Mouse (Mus musculus): ENCODE measurements around the gene Zbtb42.

Gene Zbtb42

GRCm38 (mm10) chr12:112730808-112731207, 52.2 kb downstream of the Zbtb42 start:
- no peak for DNase-seq (ENCODE audit: low spot score)

Data from urinary bladder, postnatal 25 days (tissue).